ENCODE assay signal across 8 mouse cellular contexts in the genomic region with DNA sequence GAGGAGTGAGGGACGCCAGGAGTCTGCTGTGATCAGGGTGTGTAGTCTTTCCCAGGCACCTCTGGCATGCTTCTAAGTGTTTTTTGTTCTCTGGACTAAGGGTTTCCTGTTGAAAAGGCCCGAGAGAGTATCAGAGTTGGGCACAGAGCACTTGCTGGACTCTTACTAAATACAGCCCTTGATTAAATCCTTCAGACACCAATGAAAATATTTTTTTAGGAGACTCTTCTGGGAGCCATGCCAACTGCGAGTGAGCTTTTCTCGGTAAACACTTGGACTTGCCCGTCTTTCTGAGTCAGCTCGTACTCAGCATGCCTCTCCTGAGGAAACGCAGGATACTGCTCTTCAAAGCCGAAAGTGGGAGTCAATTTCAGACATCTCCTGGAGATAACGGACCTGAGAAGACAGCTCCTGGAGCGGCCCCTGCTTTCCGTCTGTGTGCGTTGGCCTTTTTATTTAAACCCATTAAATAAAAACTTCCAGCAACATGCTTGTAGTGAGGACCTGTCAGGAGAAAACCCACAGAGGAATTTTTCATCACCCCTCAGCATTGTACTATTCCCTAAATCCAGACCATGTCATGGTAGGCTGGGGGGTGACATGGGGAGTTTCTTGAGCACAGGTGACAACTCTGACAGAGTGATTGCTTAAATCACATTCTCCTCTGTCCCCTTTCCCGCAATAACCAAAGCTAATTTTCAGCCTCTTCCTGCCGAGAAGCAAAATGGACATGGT.
DNase-seq lines count a peak whose midpoint lies in the region.

No protein-coding gene starts in this region.

- intact Hi-C loops in left cerebral cortex, postnatal 36 days (cut with DNase I): no loop called here

- DNase-seq in 3134 (ENCODE audit: extremely low read depth, insufficient read length, low spot score): peak; percentile 54
- peak; percentile 79 for DNase-seq in adrenal gland, postnatal 10 days
- peak; percentile 60 for DNase-seq in gastrocnemius, postnatal 10 days
- peak; percentile 69 for DNase-seq in kidney, adult 9 months
- peak; percentile 65 to 77 for DNase-seq in left cerebral cortex, postnatal 36 days (ENCODE audit: low spot score in 2 of 2)
- DNase-seq in right cerebral cortex, postnatal 4 days: peak; percentile 69
- no peak for DNase-seq in spleen, postnatal 10 days (ENCODE audit: low spot score in 2 of 2)
- no peak for DNase-seq in thymus, postnatal 25 days

Comparison
In these comparisons a context has a peak if more than half of its experiments do, and no peak if none do; other contexts are left out.
1. DNase-seq: peak in 3134 (single experiment), adrenal gland, postnatal 10 days (single experiment), gastrocnemius, postnatal 10 days (single experiment), kidney, adult 9 months (single experiment), left cerebral cortex, postnatal 36 days (2 of 2) and right cerebral cortex, postnatal 4 days (single experiment); none in spleen, postnatal 10 days (0 of 2) and thymus, postnatal 25 days (single experiment).